Mouse (Mus musculus) midbrain, embryonic 10.5 days (tissue): ENCODE measurements at regions not wholly inside any gene's neighbourhood (a gene's known extent, or its start where the extent isn't known, plus 50 kb on each side); places are given as distances from the start of the nearest gene placed in this dataset.
A peak's percentile ranks its signal among the peaks of the same experiment; 100 is the strongest.

Source experiments
- DNase-seq: peaks from one replicate; pipeline ENCODE4 v3.0.0-alpha.2; 2017; ENCODE audit warnings: low spot score
- H3K27ac ChIP-seq: fragments of 300-500 bp; sonication (generic); replicated peaks from 2 replicates; pipeline ENCODE4 v1.5.1; 2016; ENCODE audit warnings: mild to moderate bottlenecking
- H3K27me3 ChIP-seq: fragments of 300-500 bp; sonication (generic); 2 replicates; pipeline ENCODE4 v1.6.1; 2016; ENCODE audit warnings: low read depth, mild to moderate bottlenecking; ENCODE audit not compliant: poor library complexity, severe bottlenecking
- H3K36me3 ChIP-seq: fragments of 300-500 bp; sonication (generic); 2 replicates; pipeline ENCODE4 v1.6.1; 2016; ENCODE audit warnings: mild to moderate bottlenecking, moderate library complexity
- H3K4me1 ChIP-seq: fragments of 300-500 bp; sonication (generic); 2 replicates; pipeline ENCODE4 v1.6.1; 2016
- H3K4me3 ChIP-seq: fragments of 300-500 bp; sonication (generic); 2 replicates; pipeline ENCODE4 v1.5.1; 2016; ENCODE audit warnings: mild to moderate bottlenecking, moderate library complexity
- H3K9me3 ChIP-seq: fragments of 300-500 bp; sonication (generic); replicated peaks from 2 replicates; pipeline ENCODE4 v1.6.1; 2016; ENCODE audit warnings: mild to moderate bottlenecking
- WGBS: fragments of 180-500 bp; shearing (Covaris S2); methylation state at CpG from one replicate; pipeline ENCODE4 v1.1.7; 2016; 5-methylcytosine and 5-hydroxymethylcytosine counted together

DNA sequence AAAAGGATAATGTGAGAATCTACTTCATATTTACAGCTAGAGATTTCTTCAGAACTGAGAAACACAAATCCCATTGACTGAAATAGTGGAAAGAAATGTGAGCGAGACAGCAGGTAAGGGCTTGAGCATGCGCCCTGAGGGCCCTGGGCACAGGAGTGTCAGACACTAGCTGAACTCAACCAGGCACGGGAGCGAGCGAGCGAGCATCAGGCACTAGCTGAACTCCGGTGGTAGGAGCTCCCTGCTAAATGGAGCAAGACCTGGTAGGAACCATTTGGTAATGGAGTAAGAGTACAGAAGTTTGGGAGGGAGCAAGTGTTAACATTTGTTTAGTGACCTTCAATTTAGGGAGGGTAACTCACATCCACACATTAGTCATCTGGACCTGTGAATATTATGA, 654.7 kb downstream of the Adgrl2 start:
- no peak for DNase-seq
- 0 out of 2 replicates have a peak, but pooled peaks cover 9% of the 10 kb centered on the region for H3K4me1 ChIP-seq
- H3K27ac ChIP-seq: peak overlapping the region; percentile 23; the same call in 1 of the 2 replicates
- WGBS: 81% methylated on average over 7 of the region's 7 CpGs
- no peaks in the 10 kb centered on the region for H3K9me3 ChIP-seq
- H3K4me3 ChIP-seq: no peak overlapping the region
- H3K27me3 ChIP-seq: peaks cover 18% of the 10 kb centered on the region
- H3K36me3 ChIP-seq: no peaks in the 10 kb centered on the region

DNA sequence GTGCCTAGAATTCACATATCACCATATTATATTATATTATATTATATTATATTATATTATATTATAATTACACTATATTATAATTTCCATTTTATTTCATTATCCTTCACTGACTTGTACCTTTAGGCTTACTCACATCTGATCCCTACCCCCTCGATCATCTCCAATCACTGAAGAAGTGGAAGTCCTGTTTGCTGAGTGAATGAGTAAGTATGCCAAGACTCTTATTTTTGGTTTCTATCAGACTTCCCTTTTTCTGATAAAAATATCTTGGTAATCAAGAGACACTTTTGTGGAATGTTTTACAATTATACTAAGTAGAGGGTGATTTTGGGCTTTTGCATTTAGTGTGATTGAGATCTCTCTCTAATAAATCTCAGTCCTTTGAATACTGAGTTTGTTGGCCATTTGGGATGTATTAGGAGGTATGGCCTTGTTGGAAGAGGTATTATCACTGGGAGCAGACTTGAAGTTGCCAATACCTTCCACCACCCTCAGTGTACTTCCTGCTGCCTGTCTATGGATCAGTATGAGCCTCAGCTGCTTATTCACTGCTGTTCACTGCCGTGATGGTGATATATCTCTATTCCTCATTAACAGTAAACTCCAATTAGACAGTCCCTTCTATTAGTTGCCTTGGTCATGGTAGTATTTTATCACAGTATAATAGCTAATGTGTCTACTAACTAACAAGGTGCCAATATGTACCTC, 665.3 kb downstream of the Adgrl2 start:
- no peaks in the 10 kb centered on the region for H3K36me3 ChIP-seq
- no peak for DNase-seq
- no peaks in the 10 kb centered on the region for H3K4me1 ChIP-seq
- 92% methylated on average over 2 of the region's 2 CpGs for WGBS
- no peak overlapping the region for H3K27ac ChIP-seq
- no peaks in the 10 kb centered on the region for H3K9me3 ChIP-seq
- no peak overlapping the region for H3K4me3 ChIP-seq
- H3K27me3 ChIP-seq: no peaks in the 10 kb centered on the region

DNA sequence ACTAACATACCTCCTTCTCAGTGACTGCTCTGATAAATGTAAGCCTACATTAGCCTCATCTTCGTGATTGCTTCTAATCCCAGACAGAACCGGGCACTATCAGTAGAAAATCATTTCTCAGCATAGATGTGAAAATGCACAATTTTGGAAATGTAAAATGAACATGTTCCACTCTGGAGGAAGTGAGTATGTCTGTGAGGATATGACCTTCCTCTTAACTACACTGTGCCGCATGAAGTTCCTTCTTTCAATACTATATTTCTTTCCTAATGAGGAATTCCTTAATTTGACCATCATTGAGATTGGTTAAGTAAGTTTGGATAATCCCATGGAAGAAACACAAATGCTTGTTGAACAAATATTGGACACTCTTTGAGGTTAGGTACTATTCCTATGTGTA, 668.5 kb downstream of the Adgrl2 start:
- Histone ChIP-seq H3K4me3 (no peak overlapping the region), H3K4me1 (no peaks in the 10 kb centered on the region), H3K9me3 (no peaks in the 10 kb centered on the region), H3K27ac (no peak overlapping the region), H3K27me3 (no peaks in the 10 kb centered on the region), H3K36me3 (no peaks in the 10 kb centered on the region)
- WGBS: 95% methylated on average over 3 of the region's 3 CpGs
- no peak for DNase-seq

DNA sequence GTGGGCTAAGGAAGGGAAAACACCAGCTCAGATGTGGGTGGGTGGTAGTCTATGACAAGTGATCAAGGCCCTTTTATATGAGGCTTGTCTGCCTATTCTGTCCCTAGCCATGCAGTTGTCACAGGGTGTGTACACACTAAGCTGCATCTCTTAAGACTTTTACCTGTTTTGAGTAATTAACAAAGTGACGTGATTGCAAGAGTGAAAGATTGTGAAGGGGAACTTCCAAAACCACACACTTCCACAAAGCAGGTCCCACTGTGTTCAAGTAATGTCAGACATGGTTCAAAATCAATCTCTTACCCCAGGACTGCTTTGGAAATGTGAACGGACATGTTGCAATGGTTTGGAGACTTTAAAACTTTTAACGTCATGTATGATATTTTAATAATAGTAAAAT, 674.2 kb downstream of the Adgrl2 start:
- Histone ChIP-seq H3K9me3 (no peaks in the 10 kb centered on the region), H3K27me3 (no peaks in the 10 kb centered on the region), H3K36me3 (no peaks in the 10 kb centered on the region), H3K4me1 (no peaks in the 10 kb centered on the region), H3K4me3 (no peak overlapping the region), H3K27ac (no peak overlapping the region)
- 94% methylated on average over 3 of the region's 3 CpGs for WGBS
- no peak for DNase-seq

DNA sequence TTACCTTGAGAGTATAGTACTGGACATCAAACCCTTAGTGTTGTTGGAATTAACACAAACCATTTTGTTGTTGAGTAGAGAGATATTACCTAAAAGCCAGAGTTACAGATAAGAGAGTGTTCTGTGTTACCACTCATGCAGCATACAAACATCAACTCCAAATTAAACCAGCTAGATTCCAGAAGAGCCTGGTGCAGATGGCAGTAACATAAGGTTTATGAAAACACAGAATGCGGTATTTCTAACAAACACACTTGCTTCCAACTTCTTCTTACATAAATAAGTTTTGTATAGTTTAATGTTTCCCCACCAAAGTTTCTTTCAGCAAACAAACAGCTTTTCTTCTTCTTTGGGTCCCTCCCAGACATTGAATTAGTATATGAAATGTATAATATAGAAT, 675.1 kb downstream of the Adgrl2 start:
- no peak overlapping the region for H3K4me3 ChIP-seq
- H3K36me3 ChIP-seq: no peaks in the 10 kb centered on the region
- H3K9me3 ChIP-seq: no peaks in the 10 kb centered on the region
- no peak for DNase-seq
- no peaks in the 10 kb centered on the region for H3K4me1 ChIP-seq
- H3K27me3 ChIP-seq: no peaks in the 10 kb centered on the region
- 100% methylated on average over 1 of the region's 1 CpGs for WGBS
- H3K27ac ChIP-seq: no peak overlapping the region

DNA sequence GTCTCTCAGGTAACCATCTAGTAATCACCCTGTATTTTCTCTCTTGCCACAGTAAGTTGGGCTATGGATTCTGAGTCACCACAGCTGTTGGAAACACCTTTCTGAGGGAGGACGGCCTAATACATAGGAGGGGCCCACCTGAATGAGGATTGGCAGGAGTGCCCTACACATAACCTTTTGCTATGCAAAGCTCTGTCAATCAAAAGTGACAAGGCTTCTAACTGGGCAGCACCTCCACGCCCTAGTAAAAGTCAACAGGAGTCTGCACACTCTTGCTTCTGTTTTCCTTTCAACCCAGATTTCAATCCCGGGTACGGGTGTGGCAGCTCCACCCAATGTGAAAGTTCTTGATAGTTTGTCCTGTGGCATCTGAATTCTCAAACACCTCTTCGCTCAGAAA, 694.8 kb downstream of the Adgrl2 start:
- 89% methylated on average over 5 of the region's 5 CpGs for WGBS

DNA sequence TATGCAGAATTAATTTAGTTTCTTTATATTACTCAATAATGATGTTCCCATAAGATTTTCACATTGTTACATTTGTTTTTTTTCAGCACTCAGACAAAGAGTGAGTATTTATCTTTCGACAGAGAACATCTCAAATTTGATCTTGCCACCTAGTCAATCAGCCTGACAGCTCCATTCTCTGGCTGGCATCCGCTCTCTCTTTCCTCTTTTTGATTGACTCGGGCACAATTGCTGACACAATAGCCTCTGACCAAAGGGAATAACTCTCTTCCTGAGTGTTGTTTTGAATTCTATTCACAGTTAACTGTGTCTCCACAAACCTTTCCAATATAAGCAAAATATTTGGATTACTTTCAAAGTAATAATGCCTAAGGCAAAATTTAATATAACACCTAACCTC, 711.4 kb downstream of the Adgrl2 start:
- H3K27me3 ChIP-seq: no peaks in the 10 kb centered on the region
- H3K27ac ChIP-seq: no peak overlapping the region
- WGBS: 57% methylated on average over 3 of the region's 3 CpGs
- DNase-seq: no peak
- no peak overlapping the region for H3K4me3 ChIP-seq
- no peaks in the 10 kb centered on the region for H3K9me3 ChIP-seq
- H3K36me3 ChIP-seq: no peaks in the 10 kb centered on the region
- H3K4me1 ChIP-seq: peaks cover 3% of the 10 kb centered on the region; the same call in 1 of the 2 replicates

More for the DNA sequence above, 694.8 kb downstream of the Adgrl2 start:
- DNase-seq: no peak
- Histone ChIP-seq H3K4me3 (no peak overlapping the region), H3K4me1 (no peaks in the 10 kb centered on the region), H3K36me3 (no peaks in the 10 kb centered on the region), H3K9me3 (no peaks in the 10 kb centered on the region), H3K27me3 (no peaks in the 10 kb centered on the region), H3K27ac (no peak overlapping the region)

DNA sequence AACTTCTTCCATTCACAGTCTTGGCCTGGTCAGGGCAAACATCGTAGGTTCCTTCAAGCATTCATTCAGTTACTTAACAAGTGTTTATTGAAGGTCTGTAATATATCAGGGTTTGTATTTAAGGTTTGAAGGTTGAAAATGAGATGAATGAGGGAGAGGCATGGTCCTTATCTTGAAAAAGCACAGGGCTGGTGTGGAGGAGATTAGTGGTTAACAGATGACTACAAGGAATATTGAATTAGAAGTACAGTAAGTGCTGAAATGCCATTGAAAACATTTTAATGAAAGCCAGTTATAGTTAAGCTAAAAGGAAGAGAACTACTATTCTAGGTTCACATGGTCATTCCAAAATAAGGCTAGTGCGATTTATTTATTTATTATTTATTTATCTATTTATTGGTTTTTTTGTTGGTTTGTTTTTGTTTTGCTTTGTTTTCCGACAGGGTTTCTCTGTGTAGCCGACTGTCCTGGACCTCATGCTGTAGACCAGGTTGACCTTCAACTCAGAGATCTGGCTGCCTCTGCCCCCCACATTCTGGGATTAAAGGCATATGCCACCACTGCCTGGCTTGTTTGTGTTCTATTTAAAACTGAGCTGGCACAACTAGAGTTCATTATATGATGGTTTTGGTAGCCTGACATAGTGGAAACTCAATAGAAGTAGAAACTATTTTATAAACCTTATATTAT, 718.1 kb downstream of the Adgrl2 start:
- Histone ChIP-seq H3K4me3 (no peak overlapping the region), H3K27ac (no peak overlapping the region)
- 85% methylated on average over 4 of the region's 4 CpGs for WGBS

DNA sequence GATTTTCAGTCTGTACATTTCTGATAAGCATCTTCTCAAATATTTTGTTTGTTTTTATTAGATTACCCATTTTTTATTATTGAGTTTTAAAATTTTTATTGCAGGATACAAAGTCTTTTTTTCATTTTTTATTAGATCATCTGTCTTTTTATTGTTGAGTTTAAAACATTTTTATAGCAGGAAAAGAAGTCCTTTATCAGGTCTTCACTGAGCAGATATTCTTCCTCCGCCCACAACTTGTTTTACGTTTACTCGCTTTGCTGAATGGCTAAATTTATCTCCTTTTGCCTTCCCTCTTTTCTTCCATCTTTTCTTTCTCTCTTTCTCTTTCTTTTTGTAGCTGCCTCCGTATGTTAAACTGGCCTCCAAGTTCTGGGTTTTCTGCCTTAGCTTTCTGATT, 721.5 kb downstream of the Adgrl2 start:
- 0 out of 2 replicates have a peak, but pooled peaks cover 12% of the 10 kb centered on the region for H3K4me1 ChIP-seq
- H3K4me3 ChIP-seq: no peak overlapping the region
- no peaks in the 10 kb centered on the region for H3K27me3 ChIP-seq
- no peak for DNase-seq
- no peak overlapping the region for H3K27ac ChIP-seq
- H3K9me3 ChIP-seq: no peaks in the 10 kb centered on the region
- WGBS: 98% methylated on average over 4 of the region's 4 CpGs
- H3K36me3 ChIP-seq: no peaks in the 10 kb centered on the region

More for the DNA sequence above, 718.1 kb downstream of the Adgrl2 start:
- no peaks in the 10 kb centered on the region for H3K36me3 ChIP-seq
- H3K9me3 ChIP-seq: no peaks in the 10 kb centered on the region
- 0 out of 2 replicates have a peak, but pooled peaks cover 12% of the 10 kb centered on the region for H3K4me1 ChIP-seq
- no peaks in the 10 kb centered on the region for H3K27me3 ChIP-seq
- DNase-seq: no peak

DNA sequence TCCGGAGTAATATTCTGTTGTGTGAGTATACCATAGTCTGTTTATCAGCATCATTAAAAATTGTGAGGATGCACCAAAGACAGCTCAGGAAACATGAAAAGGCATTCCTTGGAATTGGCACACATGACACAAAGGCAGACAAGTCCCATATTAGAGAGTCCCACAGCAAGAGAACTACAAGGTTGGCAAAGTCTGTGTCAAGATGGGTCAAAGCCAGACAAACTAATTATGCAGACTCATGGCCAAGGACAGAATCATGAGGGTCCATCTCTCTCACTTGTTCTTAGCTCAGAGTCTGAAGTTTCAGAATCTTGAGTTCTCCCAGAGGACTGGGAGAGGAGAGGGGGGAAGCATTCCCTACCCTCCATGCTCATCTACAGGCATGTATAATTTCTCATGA, 731.1 kb downstream of the Adgrl2 start:
- no peaks in the 10 kb centered on the region for H3K4me1 ChIP-seq
- H3K36me3 ChIP-seq: no peaks in the 10 kb centered on the region
- H3K4me3 ChIP-seq: no peak overlapping the region
- 84% methylated on average over 1 of the region's 1 CpGs for WGBS
- no peak for DNase-seq
- no peak overlapping the region for H3K27ac ChIP-seq
- no peaks in the 10 kb centered on the region for H3K9me3 ChIP-seq
- no peaks in the 10 kb centered on the region for H3K27me3 ChIP-seq

DNA sequence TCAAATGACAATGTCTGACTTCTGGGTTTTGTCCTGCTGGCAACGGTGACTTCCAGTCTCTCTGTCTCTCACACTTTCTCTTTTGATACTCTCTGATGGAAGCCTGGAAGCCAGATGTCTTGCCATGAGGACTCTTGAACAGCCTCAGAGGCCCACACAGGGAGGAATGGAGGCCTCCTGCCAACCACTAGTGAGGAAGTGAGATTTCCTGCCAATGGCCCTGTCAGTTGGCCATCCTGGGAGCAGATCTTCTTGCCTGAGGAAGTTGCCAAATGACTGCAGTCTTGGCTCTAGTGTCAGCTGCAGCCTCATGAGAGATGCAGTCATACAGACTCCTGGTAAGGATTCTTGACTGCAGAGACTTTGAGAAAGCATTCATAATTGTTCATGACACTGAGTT, 741.7 kb downstream of the Adgrl2 start:
- 89% methylated on average over 1 of the region's 1 CpGs for WGBS
- H3K36me3 ChIP-seq: no peaks in the 10 kb centered on the region
- H3K9me3 ChIP-seq: no peaks in the 10 kb centered on the region
- DNase-seq: no peak
- no peak overlapping the region for H3K4me3 ChIP-seq
- no peaks in the 10 kb centered on the region for H3K27me3 ChIP-seq
- H3K27ac ChIP-seq: no peak overlapping the region
- H3K4me1 ChIP-seq: no peaks in the 10 kb centered on the region

DNA sequence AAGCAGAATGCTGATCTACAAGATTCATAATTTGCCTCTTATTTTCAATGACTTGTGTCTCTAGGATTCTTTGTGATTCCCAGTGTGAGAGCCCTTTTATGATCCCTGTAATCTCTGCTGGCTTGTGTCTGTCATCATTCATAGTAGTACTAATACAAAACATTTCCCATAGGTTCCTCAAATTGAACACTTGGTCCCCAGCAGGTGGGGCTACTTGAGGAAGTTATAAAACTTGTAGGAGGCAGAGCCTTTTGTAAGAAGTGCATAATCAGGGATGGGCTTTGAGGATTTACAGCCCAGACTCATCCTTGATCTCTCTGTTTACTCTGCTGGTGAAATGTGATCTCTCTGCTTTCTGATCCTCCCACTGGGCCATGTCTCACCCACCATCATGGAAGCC, 743.6 kb downstream of the Adgrl2 start:
- Histone ChIP-seq H3K4me3 (no peak overlapping the region), H3K27me3 (no peaks in the 10 kb centered on the region), H3K36me3 (no peaks in the 10 kb centered on the region), H3K27ac (no peak overlapping the region), H3K9me3 (no peaks in the 10 kb centered on the region), H3K4me1 (no peaks in the 10 kb centered on the region)
- no peak for DNase-seq

DNA sequence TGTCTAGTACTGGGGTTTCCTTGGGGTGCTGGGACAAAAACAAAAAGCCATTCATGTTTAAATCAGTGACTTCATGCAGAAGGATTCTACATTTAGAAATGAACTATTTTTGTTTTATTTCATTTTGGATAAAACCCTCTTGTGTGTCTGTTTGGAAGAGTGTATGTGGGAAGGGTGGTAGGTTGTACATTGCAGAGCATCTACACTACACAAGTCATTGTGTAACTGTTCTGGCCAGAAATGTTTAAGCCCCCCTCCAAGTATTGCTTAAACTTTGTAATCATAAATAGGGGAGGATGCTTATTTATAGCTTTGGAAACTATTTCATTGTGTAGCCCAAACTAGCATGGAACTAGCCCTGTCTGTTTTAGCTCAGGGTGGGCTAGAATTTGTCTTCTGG, 752.3 kb downstream of the Adgrl2 start:
- H3K9me3 ChIP-seq: no peaks in the 10 kb centered on the region; the same call in 1 of the 2 replicates
- DNase-seq: no peak
- H3K4me3 ChIP-seq: no peak overlapping the region
- H3K27ac ChIP-seq: no peak overlapping the region
- H3K27me3 ChIP-seq: no peaks in the 10 kb centered on the region
- no peaks in the 10 kb centered on the region for H3K36me3 ChIP-seq
- H3K4me1 ChIP-seq: no peaks in the 10 kb centered on the region
